Mouse (Mus musculus): ENCODE measurements at regions not wholly inside any gene's neighbourhood (a gene's known extent, or its start where the extent isn't known, plus 50 kb on each side); places are given as distances from the start of the nearest gene placed in this dataset.

GRCm38 (mm10) chr2:123394296-123394695 lies 629.3 kb downstream of the Sqor start:
- H3K4me3 ChIP-seq (ENCODE audit: low read depth, low read length): no peak overlapping the region
- DNase-seq (no peak), ATAC-seq (ENCODE audit: insufficient read depth) (no peak)
- H3K9ac ChIP-seq: no peak overlapping the region
- no peaks in the 10 kb centered on the region for H3K9me3 ChIP-seq (ENCODE audit: low read depth, low read length)
- no peaks in the 10 kb centered on the region for H3K27me3 ChIP-seq (ENCODE audit: insufficient read depth, low read length)
- no peak overlapping the region for H3K4me2 ChIP-seq
- no peaks in the 10 kb centered on the region for H3K4me1 ChIP-seq (ENCODE audit: insufficient read depth)
- H3K36me3 ChIP-seq (ENCODE audit: insufficient read depth): no peaks in the 10 kb centered on the region
- no peak overlapping the region for H3K27ac ChIP-seq (ENCODE audit: low read depth)
- no peak for TF ChIP-seq CTCF (IDR thresholded peaks at IDR 0.05; ENCODE audit: low read depth)
- 89% methylated on average over 3 of the region's 3 CpGs for WGBS

DNA sequence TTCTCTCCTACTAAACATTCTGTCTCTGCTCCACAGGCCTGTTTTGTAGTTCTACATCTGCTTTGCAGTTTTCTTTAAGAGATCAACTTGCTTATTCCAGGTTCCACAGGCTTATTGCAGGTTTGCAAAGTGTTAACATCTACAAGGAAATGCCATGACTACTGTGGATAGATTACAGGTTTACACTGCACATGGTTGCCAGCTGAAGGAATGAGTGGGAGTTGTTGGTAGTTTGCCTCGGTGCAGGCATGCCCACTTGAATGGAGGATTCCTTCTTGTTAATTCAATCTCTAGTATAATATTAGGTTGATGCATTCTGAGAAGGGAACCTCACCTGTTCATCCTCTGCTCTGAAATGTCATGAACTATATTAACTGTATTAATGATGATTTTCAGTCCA lies 632.5 kb downstream of the Sqor start:
- ATAC-seq (ENCODE audit: insufficient read depth) (no peak), DNase-seq (no peak)
- TF ChIP-seq CTCF (IDR thresholded peaks at IDR 0.05; ENCODE audit: low read depth): no peak

DNA sequence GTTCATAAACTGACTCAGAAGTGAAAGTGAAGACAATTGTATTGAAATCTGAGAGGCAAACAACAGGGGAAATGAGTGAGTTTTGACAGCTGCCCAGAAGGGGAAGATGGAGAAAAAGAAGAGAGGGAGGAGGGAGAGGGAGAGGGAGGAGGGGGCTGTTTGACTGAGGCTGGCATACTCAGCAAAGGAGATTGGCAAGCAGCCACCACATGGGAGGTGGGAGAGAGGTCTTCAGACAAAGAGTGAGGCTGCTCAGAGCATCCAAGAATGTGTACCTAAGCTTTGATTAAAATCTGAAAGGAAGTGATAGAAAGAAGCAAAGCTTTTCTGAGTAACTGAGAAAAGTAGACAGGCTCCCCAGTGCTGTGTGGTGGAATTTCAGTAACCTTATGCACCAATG lies 636.0 kb downstream of the Sqor start:
- DNase-seq (peak; percentile 18), ATAC-seq (ENCODE audit: insufficient read depth) (no peak)
- Histone ChIP-seq H3K27me3 (ENCODE audit: insufficient read depth, low read length) (no peaks in the 10 kb centered on the region), H3K4me3 (ENCODE audit: low read depth, low read length) (no peak overlapping the region), H3K4me1 (ENCODE audit: insufficient read depth) (no peaks in the 10 kb centered on the region), H3K27ac (ENCODE audit: low read depth) (no peak overlapping the region), H3K9me3 (ENCODE audit: low read depth, low read length) (no peaks in the 10 kb centered on the region), H3K9ac (no peak overlapping the region), H3K4me2 (no peak overlapping the region), H3K36me3 (ENCODE audit: insufficient read depth) (no peaks in the 10 kb centered on the region)
- no peak for TF ChIP-seq CTCF (IDR thresholded peaks at IDR 0.05; ENCODE audit: low read depth)

More for the DNA sequence above, 632.5 kb downstream of the Sqor start:
- no peak overlapping the region for H3K4me2 ChIP-seq
- no peak overlapping the region for H3K9ac ChIP-seq
- 60% methylated on average over 1 of the region's 1 CpGs for WGBS
- H3K9me3 ChIP-seq (ENCODE audit: low read depth, low read length): no peaks in the 10 kb centered on the region
- H3K4me3 ChIP-seq (ENCODE audit: low read depth, low read length): no peak overlapping the region
- H3K27ac ChIP-seq (ENCODE audit: low read depth): no peak overlapping the region
- no peaks in the 10 kb centered on the region for H3K36me3 ChIP-seq (ENCODE audit: insufficient read depth)
- H3K4me1 ChIP-seq (ENCODE audit: insufficient read depth): no peaks in the 10 kb centered on the region
- no peaks in the 10 kb centered on the region for H3K27me3 ChIP-seq (ENCODE audit: insufficient read depth, low read length)

DNA sequence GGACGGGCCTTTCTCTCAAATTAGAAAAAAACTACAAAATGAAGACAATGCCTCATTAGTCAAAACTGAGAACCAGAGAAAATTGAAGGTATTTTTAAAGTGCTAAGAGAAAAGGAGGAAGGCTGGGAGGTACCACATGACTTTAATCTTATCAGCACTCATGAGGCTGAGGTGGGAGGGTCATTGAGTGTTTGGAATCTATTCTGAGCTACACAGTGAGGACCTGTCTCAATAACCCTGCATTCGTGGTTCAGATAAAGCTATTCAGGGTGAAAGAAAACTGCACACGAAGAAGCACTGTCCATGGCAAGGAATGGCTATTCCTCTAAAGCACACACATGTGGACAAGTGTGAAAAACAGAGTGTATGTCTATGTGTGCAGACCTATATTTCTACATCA lies 644.0 kb downstream of the Sqor start:
- H3K4me1 ChIP-seq (ENCODE audit: insufficient read depth): no peaks in the 10 kb centered on the region
- H3K27ac ChIP-seq (ENCODE audit: low read depth): no peak overlapping the region
- H3K36me3 ChIP-seq (ENCODE audit: insufficient read depth): no peaks in the 10 kb centered on the region
- no peak overlapping the region for H3K4me3 ChIP-seq (ENCODE audit: low read depth, low read length)
- no peaks in the 10 kb centered on the region for H3K27me3 ChIP-seq (ENCODE audit: insufficient read depth, low read length)
- TF ChIP-seq CTCF (IDR thresholded peaks at IDR 0.05; ENCODE audit: low read depth): no peak
- WGBS: 32% methylated on average over 3 of the region's 3 CpGs
- H3K4me2 ChIP-seq: no peak overlapping the region
- H3K9ac ChIP-seq: no peak overlapping the region
- DNase-seq (no peak), ATAC-seq (ENCODE audit: insufficient read depth) (no peak)
- no peaks in the 10 kb centered on the region for H3K9me3 ChIP-seq (ENCODE audit: low read depth, low read length)

DNA sequence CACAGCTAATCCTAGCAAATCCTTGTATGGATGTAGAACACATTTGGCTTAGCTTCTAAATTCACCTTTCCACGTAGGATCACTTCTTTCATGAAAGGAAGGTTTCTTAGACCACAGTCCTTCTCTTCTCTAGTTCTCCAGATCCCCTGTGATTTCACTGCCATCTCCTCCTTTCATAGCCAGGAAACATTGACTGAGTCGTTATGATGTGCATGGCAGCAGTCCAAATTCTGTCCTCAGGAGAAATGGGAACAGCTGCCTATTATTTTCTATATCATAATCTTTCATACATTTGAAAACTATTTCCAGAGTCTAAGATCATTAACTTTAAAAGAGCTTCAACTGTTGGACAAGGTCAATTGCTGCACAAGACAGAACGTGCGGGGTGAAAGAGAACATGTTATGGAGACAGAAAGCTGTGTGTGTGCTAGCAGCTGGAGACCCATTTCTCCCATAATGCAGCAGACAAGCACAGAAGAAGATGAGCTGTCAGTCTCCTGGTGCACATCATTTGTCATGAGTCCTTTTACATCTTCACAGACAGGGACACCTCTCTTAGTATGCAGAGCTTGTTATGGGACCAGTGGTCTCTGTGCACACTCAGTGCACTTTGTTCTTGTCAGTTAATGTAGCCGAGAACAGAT lies 631.6 kb upstream of the Sema6d start:
- H3K27me3 ChIP-seq (ENCODE audit: insufficient read depth, low read length): no peaks in the 10 kb centered on the region
- WGBS: 32% methylated on average over 5 of the region's 5 CpGs
- peak; percentile 94 for ATAC-seq (ENCODE audit: insufficient read depth)
- no peak overlapping the region for H3K4me3 ChIP-seq (ENCODE audit: low read depth, low read length)
- no peak overlapping the region for H3K9ac ChIP-seq
- no peaks in the 10 kb centered on the region for H3K36me3 ChIP-seq (ENCODE audit: insufficient read depth)
- H3K27ac ChIP-seq (ENCODE audit: low read depth): no peak overlapping the region
- H3K9me3 ChIP-seq (ENCODE audit: low read depth, low read length): no peaks in the 10 kb centered on the region
- DNase-seq: peak; percentile 83
- H3K4me1 ChIP-seq (ENCODE audit: insufficient read depth): no peaks in the 10 kb centered on the region
- no peak for TF ChIP-seq CTCF (IDR thresholded peaks at IDR 0.05; ENCODE audit: low read depth)
- no peak overlapping the region for H3K4me2 ChIP-seq

DNA sequence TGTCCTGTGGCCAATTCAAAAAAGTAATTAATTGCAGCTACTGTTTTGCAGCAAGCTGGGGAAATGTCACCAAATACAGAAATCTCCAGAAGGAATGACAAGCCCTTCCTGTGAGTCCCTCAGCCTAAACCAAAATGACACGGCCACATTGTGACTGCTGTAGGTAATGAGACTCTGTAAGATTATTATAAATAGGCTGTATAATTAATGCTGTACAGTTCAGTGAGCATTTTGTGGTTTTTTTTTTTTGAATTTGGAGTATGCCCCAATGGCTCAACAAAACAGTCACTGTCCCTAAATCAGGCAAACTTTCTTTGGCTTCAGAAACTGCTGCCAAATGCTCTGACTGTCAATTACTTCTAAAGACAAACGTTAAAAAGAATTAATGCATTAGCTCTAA lies 615.9 kb upstream of the Sema6d start:
- Histone ChIP-seq H3K4me3 (ENCODE audit: low read depth, low read length) (no peak overlapping the region), H3K9me3 (ENCODE audit: low read depth, low read length) (no peaks in the 10 kb centered on the region), H3K27me3 (ENCODE audit: insufficient read depth, low read length) (no peaks in the 10 kb centered on the region), H3K27ac (ENCODE audit: low read depth) (no peak overlapping the region), H3K4me2 (no peak overlapping the region), H3K4me1 (ENCODE audit: insufficient read depth) (no peaks in the 10 kb centered on the region), H3K36me3 (ENCODE audit: insufficient read depth) (no peaks in the 10 kb centered on the region), H3K9ac (no peak overlapping the region)
- DNase-seq (no peak), ATAC-seq (ENCODE audit: insufficient read depth) (no peak)
- no peak for TF ChIP-seq CTCF (IDR thresholded peaks at IDR 0.05; ENCODE audit: low read depth)
- 49% methylated on average over 2 of the region's 2 CpGs for WGBS

- H3K36me3 ChIP-seq (ENCODE audit: insufficient read depth): no peaks in the 10 kb centered on the region
- no peaks in the 10 kb centered on the region for H3K27me3 ChIP-seq (ENCODE audit: insufficient read depth, low read length)
- H3K9ac ChIP-seq: no peak overlapping the region
- no peak overlapping the region for H3K27ac ChIP-seq (ENCODE audit: low read depth)
- H3K9me3 ChIP-seq (ENCODE audit: low read depth, low read length): no peaks in the 10 kb centered on the region
- no peak overlapping the region for H3K4me3 ChIP-seq (ENCODE audit: low read depth, low read length)
- H3K4me2 ChIP-seq: no peak overlapping the region
- ATAC-seq (ENCODE audit: insufficient read depth) (no peak), DNase-seq (no peak)
- WGBS: 38% methylated on average over 1 of the region's 1 CpGs
- no peaks in the 10 kb centered on the region for H3K4me1 ChIP-seq (ENCODE audit: insufficient read depth)
- TF ChIP-seq CTCF (IDR thresholded peaks at IDR 0.05; ENCODE audit: low read depth): no peak
Measured at GRCm38 (mm10) chr2:123486681-123487080, 603.1 kb upstream of the Sema6d start.

- Histone ChIP-seq H3K4me3 (ENCODE audit: low read depth, low read length) (no peak overlapping the region), H3K9ac (no peak overlapping the region), H3K27ac (ENCODE audit: low read depth) (no peak overlapping the region), H3K27me3 (ENCODE audit: insufficient read depth, low read length) (no peaks in the 10 kb centered on the region), H3K4me1 (ENCODE audit: insufficient read depth) (no peaks in the 10 kb centered on the region), H3K4me2 (no peak overlapping the region), H3K9me3 (ENCODE audit: low read depth, low read length) (no peaks in the 10 kb centered on the region), H3K36me3 (ENCODE audit: insufficient read depth) (no peaks in the 10 kb centered on the region)
- 91% methylated on average over 1 of the region's 1 CpGs for WGBS
- ATAC-seq (ENCODE audit: insufficient read depth) (no peak), DNase-seq (no peak)
- no peak for TF ChIP-seq CTCF (IDR thresholded peaks at IDR 0.05; ENCODE audit: low read depth)
Measured at GRCm38 (mm10) chr2:123506162-123506561, 583.6 kb upstream of the Sema6d start.

All from lung, embryonic 14.5 days (tissue).